In the genomic region with DNA sequence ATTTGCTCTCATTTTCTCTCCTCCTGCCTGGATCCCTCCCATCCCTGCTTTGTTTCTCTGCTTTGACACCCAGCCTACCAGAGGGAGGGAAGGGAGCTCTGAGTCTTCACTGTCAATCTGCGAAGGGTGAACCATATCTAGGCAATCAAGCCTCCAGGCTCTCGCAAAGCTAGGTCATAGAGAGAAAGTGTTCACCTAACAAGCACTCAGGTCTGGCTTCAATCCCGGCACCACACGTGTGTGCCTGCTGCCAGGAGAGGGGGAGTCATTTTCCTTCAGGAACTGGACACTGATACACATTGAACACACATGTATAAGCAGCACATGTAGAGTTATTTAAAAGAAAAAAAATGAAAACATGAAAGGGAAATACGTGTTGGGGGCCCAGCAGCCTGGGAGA, we compare ENCODE assay signal across 28 mouse cellular contexts.
DNase-seq lines count a peak whose midpoint lies in the region; ATAC-seq and TF ChIP-seq lines count a peak whose summit lies in the region.
"Had no signal": no experiment of that assay in that cellular context is flagged by ENCODE, and none has a peak within 500 bp of the region (broad histone marks: within the 10 kb centered on the region; RNA-seq: fewer than 3 reads in every experiment).

No protein-coding gene starts in this region.

- no peaks in the 10 kb centered on the region for H3K9me3 ChIP-seq in forebrain, postnatal 0 days (ENCODE audit: low read length)
- no peaks in the 10 kb centered on the region for H3K9me3 ChIP-seq in forebrain, embryonic 11.5 days (ENCODE audit: control insufficient read depth, low read length)
- H3K9me3 ChIP-seq in heart, embryonic 13.5 days, result 0 out of 2 replicates have a peak, but pooled peaks cover 8% of the 10 kb centered on the region
- 0 out of 2 replicates have a peak, but pooled peaks cover 2% of the 10 kb centered on the region for H3K9me3 ChIP-seq in midbrain, embryonic 16.5 days (replicated peaks; ENCODE audit: control insufficient read depth, low read length, poor library complexity, severe bottlenecking)
- H3K9me3 ChIP-seq in midbrain, embryonic 13.5 days, result peaks cover 6% of the 10 kb centered on the region; the same call in 1 of the 2 replicates
- H3K9me3 ChIP-seq: embryonic facial prominence, embryonic 12.5 days; forebrain, embryonic 15.5 days; hindbrain, embryonic 12.5 days; intestine, embryonic 15.5 days; limb, embryonic 13.5 days had no signal

- H3K27me3 ChIP-seq in forebrain, postnatal 0 days (ENCODE audit: insufficient read depth, low read length), result no peaks in the 10 kb centered on the region
- H3K27me3 ChIP-seq in forebrain, embryonic 11.5 days (ENCODE audit: control insufficient read depth, insufficient read depth, low read length), result no peaks in the 10 kb centered on the region
- H3K27me3 ChIP-seq in heart, embryonic 13.5 days (replicated peaks), result no peaks in the 10 kb centered on the region
- H3K27me3 ChIP-seq in midbrain, embryonic 16.5 days (ENCODE audit: control insufficient read depth, insufficient read depth, low read depth, low read length), result no peaks in the 10 kb centered on the region
- H3K27me3 ChIP-seq in midbrain, embryonic 13.5 days, result no peaks in the 10 kb centered on the region
- H3K27me3 ChIP-seq: embryonic facial prominence, embryonic 12.5 days; forebrain, embryonic 15.5 days; hindbrain, embryonic 12.5 days; intestine, embryonic 15.5 days; limb, embryonic 13.5 days; liver, embryonic 13.5 days; neural tube, embryonic 13.5 days had no signal

- intact Hi-C loops in heart, postnatal 25 days (cut with DNase I), result loop anchor here (5.0 kb wide), 1 partner anchor 76 kb away; no protein-coding TSS in a partner anchor

- no peak overlapping the region for H3K4me2 ChIP-seq in forebrain, postnatal 0 days (ENCODE audit: low read depth)
- H3K4me2 ChIP-seq in forebrain, embryonic 11.5 days (ENCODE audit: low read depth, low read length, severe bottlenecking), result no peak overlapping the region
- no peak overlapping the region for H3K4me2 ChIP-seq in heart, embryonic 13.5 days
- H3K4me2 ChIP-seq in midbrain, embryonic 16.5 days (ENCODE audit: low read length), result no peak overlapping the region
- no peak overlapping the region for H3K4me2 ChIP-seq in midbrain, embryonic 13.5 days (replicated peaks)
- H3K4me2 ChIP-seq: embryonic facial prominence, embryonic 12.5 days; forebrain, embryonic 15.5 days; hindbrain, embryonic 12.5 days; intestine, embryonic 15.5 days; limb, embryonic 13.5 days; liver, embryonic 13.5 days; neural tube, embryonic 13.5 days had no signal

- no peaks in the 10 kb centered on the region for H3K36me3 ChIP-seq in forebrain, postnatal 0 days (ENCODE audit: insufficient read depth)
- no peaks in the 10 kb centered on the region for H3K36me3 ChIP-seq in forebrain, embryonic 11.5 days (ENCODE audit: control insufficient read depth, insufficient read depth, low read length)
- H3K36me3 ChIP-seq in heart, embryonic 13.5 days, result no peaks in the 10 kb centered on the region
- no peaks in the 10 kb centered on the region for H3K36me3 ChIP-seq in midbrain, embryonic 16.5 days (ENCODE audit: control insufficient read depth, insufficient read depth, low read length)
- no peaks in the 10 kb centered on the region for H3K36me3 ChIP-seq in midbrain, embryonic 13.5 days
- H3K36me3 ChIP-seq: embryonic facial prominence, embryonic 12.5 days; forebrain, embryonic 15.5 days; hindbrain, embryonic 12.5 days; intestine, embryonic 15.5 days; limb, embryonic 13.5 days; liver, embryonic 13.5 days; neural tube, embryonic 13.5 days had no signal

- peak; percentile 59; the same call in 1 of the 2 replicates for ATAC-seq in forebrain, postnatal 0 days
- no peak for ATAC-seq in forebrain, embryonic 11.5 days (replicated peaks; ENCODE audit: low FRiP score)
- ATAC-seq in heart, embryonic 13.5 days (ENCODE audit: extremely low read depth, insufficient number of reproducible peaks, low FRiP score, low TSS enrichment), result no peak
- ATAC-seq in midbrain, embryonic 16.5 days, result no peak
- no peak for ATAC-seq in midbrain, embryonic 13.5 days
- ATAC-seq: forebrain, embryonic 15.5 days; hindbrain, postnatal 0 days; intestine, embryonic 15.5 days; lung, postnatal 0 days had no signal

- TF ChIP-seq CTCF in forebrain, postnatal 0 days (IDR thresholded peaks at IDR 0.05; ENCODE audit: low read depth), result no peak

- no peak overlapping the region for H3K9ac ChIP-seq in forebrain, postnatal 0 days
- H3K9ac ChIP-seq in forebrain, embryonic 11.5 days (ENCODE audit: low read length), result no peak overlapping the region
- no peak overlapping the region for H3K9ac ChIP-seq in heart, embryonic 13.5 days
- H3K9ac ChIP-seq in midbrain, embryonic 16.5 days (ENCODE audit: low read depth, low read length), result no peak overlapping the region
- H3K9ac ChIP-seq in midbrain, embryonic 13.5 days (replicated peaks), result no peak overlapping the region
- H3K9ac ChIP-seq: embryonic facial prominence, embryonic 12.5 days; forebrain, embryonic 15.5 days; hindbrain, embryonic 12.5 days; intestine, embryonic 15.5 days; limb, embryonic 13.5 days; liver, embryonic 13.5 days; neural tube, embryonic 13.5 days had no signal

- no peaks in the 10 kb centered on the region for H3K4me1 ChIP-seq in forebrain, postnatal 0 days (ENCODE audit: insufficient read depth)
- H3K4me1 ChIP-seq in forebrain, embryonic 11.5 days (replicated peaks; ENCODE audit: control insufficient read depth, insufficient read depth, low read length), result no peaks in the 10 kb centered on the region
- H3K4me1 ChIP-seq in heart, embryonic 13.5 days, result peaks cover 31% of the 10 kb centered on the region
- peaks cover 11% of the 10 kb centered on the region for H3K4me1 ChIP-seq in midbrain, embryonic 16.5 days (ENCODE audit: control insufficient read depth, insufficient read depth, low read length)
- peaks cover 7% of the 10 kb centered on the region for H3K4me1 ChIP-seq in midbrain, embryonic 13.5 days (replicated peaks)
- H3K4me1 ChIP-seq: embryonic facial prominence, embryonic 12.5 days; forebrain, embryonic 15.5 days; intestine, embryonic 15.5 days; limb, embryonic 13.5 days; liver, embryonic 13.5 days; megakaryocyte, embryonic 14.5 days had no signal

- WGBS in forebrain, postnatal 0 days, result 57% methylated on average over 5 of the region's 5 CpGs
- WGBS in forebrain, embryonic 11.5 days, result 64% methylated on average over 5 of the region's 5 CpGs
- WGBS in heart, embryonic 13.5 days, result 60% methylated on average over 5 of the region's 5 CpGs
- 58% methylated on average over 5 of the region's 5 CpGs for WGBS in midbrain, embryonic 16.5 days
- 58% methylated on average over 5 of the region's 5 CpGs for WGBS in midbrain, embryonic 13.5 days

- peak; percentile 19 for DNase-seq in forebrain, postnatal 0 days
- DNase-seq in forebrain, embryonic 11.5 days (ENCODE audit: low spot score), result no peak
- DNase-seq in heart, postnatal 25 days (ENCODE audit: low spot score), result no peak
- no peak for DNase-seq in liver
- DNase-seq: adrenal gland, postnatal 25 days; B cell, adult 2 months; cerebellum, adult 9-10 months; embryo, embryonic 11 days; gastrocnemius, postnatal 10 days; liver, embryonic 13.5 days; lung, adult 18-20 months; lung, postnatal 4 days; right cerebral cortex, postnatal 14 days; thymus, postnatal 4 days had no signal

- H3K27ac ChIP-seq in forebrain, postnatal 0 days (ENCODE audit: low read depth, low read length), result no peak overlapping the region
- H3K27ac ChIP-seq in forebrain, embryonic 11.5 days (ENCODE audit: low read depth, low read length), result no peak overlapping the region
- 0 out of 2 replicates have a peak overlapping the region, but pooled peaks have one; percentile 2 for H3K27ac ChIP-seq in heart, embryonic 13.5 days (replicated peaks)
- peak overlapping the region; percentile 33; the same call in 1 of the 2 replicates for H3K27ac ChIP-seq in midbrain, embryonic 16.5 days (ENCODE audit: low read length)
- no peak overlapping the region for H3K27ac ChIP-seq in midbrain, embryonic 13.5 days
- H3K27ac ChIP-seq: embryonic facial prominence, embryonic 12.5 days; forebrain, embryonic 15.5 days; hindbrain, embryonic 12.5 days; hindbrain, postnatal 0 days; intestine, embryonic 15.5 days; layer of hippocampus, adult 2 months; left cerebral cortex, adult 2 months; limb, embryonic 13.5 days; liver, embryonic 13.5 days; neural tube, embryonic 13.5 days had no signal

- H3K4me3 ChIP-seq in forebrain, postnatal 0 days (ENCODE audit: low read depth, low read length), result no peak overlapping the region
- no peak overlapping the region for H3K4me3 ChIP-seq in forebrain, embryonic 11.5 days (ENCODE audit: low read depth, low read length)
- no peak overlapping the region for H3K4me3 ChIP-seq in heart, embryonic 13.5 days
- H3K4me3 ChIP-seq in midbrain, embryonic 16.5 days (ENCODE audit: low read depth, low read length), result no peak overlapping the region
- H3K4me3 ChIP-seq in midbrain, embryonic 13.5 days (replicated peaks), result no peak overlapping the region
- H3K4me3 ChIP-seq: embryonic facial prominence, embryonic 12.5 days; forebrain, embryonic 15.5 days; hindbrain, embryonic 12.5 days; intestine, embryonic 15.5 days; layer of hippocampus, adult 2 months; left cerebral cortex, adult 2 months; limb, embryonic 13.5 days; liver, embryonic 13.5 days; megakaryocyte, embryonic 14.5 days; neural tube, embryonic 13.5 days had no signal

Comparison
In these comparisons a context has a peak if more than half of its experiments do, and no peak if none do; other contexts are left out.
1. H3K27ac ChIP-seq: peak in heart, embryonic 13.5 days (single experiment) and midbrain, embryonic 16.5 days (single experiment); none in forebrain, postnatal 0 days (single experiment), forebrain, embryonic 11.5 days (single experiment) and midbrain, embryonic 13.5 days (single experiment).